In the genomic region with DNA sequence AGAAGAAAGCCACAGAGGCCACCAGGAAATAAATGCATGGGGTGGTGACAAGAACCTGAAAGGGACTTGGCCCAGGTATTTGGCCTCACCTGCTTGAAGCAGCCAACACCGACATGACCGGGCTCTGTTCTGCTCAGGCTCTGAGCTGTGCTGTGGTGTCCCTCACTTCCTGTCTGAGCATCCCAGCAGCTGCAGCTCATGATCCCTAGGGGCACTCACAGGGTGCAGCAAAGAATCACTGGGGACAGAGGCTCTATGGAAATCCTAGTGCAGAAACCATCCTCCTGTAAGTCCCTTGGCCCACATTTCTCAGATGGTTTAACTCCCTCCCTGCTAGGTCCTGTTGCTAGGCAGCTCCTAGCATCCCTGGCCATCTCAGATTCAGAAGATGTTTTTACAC, we compare ENCODE assay signal across 20 mouse cellular contexts. TPM values are rescaled to one million over a fixed set of nuclear protein-coding genes. Genes with fewer than 3 reads are reported as not detected.
"Had no signal": no experiment of that assay in that cellular context is flagged by ENCODE, and none has a peak within 500 bp of the region (broad histone marks: within the 10 kb centered on the region; RNA-seq: fewer than 3 reads in every experiment).

No protein-coding gene starts in this region.

- H3K9me3 ChIP-seq: kidney, embryonic 15.5 days; limb, embryonic 15.5 days; liver, embryonic 13.5 days; midbrain, embryonic 10.5 days; neural tube, embryonic 13.5 days had no signal

- DNase-seq: kidney, adult 18-20 months; kidney, postnatal 14 days; left cerebral cortex, postnatal 4 days; liver, embryonic 13.5 days; lung, adult 18-20 months; lung, postnatal 4 days; midbrain, embryonic 14.5 days; retina, postnatal 1 day; thymus, adult 18-20 months; thymus, postnatal 14 days had no signal

- H3K27ac ChIP-seq: kidney, embryonic 15.5 days; limb, embryonic 15.5 days; liver, embryonic 13.5 days; midbrain, embryonic 10.5 days; neural tube, embryonic 13.5 days had no signal

- H3K36me3 ChIP-seq: kidney, embryonic 15.5 days; limb, embryonic 15.5 days; liver, embryonic 13.5 days; midbrain, embryonic 10.5 days; neural tube, embryonic 13.5 days had no signal

- H3K4me2 ChIP-seq: kidney, embryonic 15.5 days; limb, embryonic 15.5 days; liver, embryonic 13.5 days; neural tube, embryonic 13.5 days had no signal

- H3K9ac ChIP-seq: kidney, embryonic 15.5 days; limb, embryonic 15.5 days; liver, embryonic 13.5 days; neural tube, embryonic 13.5 days had no signal

- H3K27me3 ChIP-seq: kidney, embryonic 15.5 days; liver, embryonic 13.5 days had no signal

- H3K4me3 ChIP-seq: kidney, embryonic 15.5 days; limb, embryonic 15.5 days; liver, embryonic 13.5 days; midbrain, embryonic 10.5 days; neural tube, embryonic 13.5 days had no signal

RNA-seq across cellular contexts. Expression of gene Bdkrb2, which starts 15.9 kb away (rescaled TPM):
- total RNA-seq: megakaryocyte, adult 5-6 weeks; monocyte, adult 5-6 weeks had no signal
- polyA plus RNA-seq: liver, embryonic 13.5 days had no signal

RNA-seq across cellular contexts. Expression of gene Bdkrb1, which starts 55.7 kb away (rescaled TPM):
- total RNA-seq: layer of hippocampus, postnatal 14 days; left cerebral cortex, adult 18-20 months; left cerebral cortex, postnatal 10 days; left cerebral cortex, postnatal 4 days; megakaryocyte, adult 5-6 weeks; monocyte, adult 5-6 weeks had no signal
- polyA plus RNA-seq: limb, embryonic 15.5 days; lung, embryonic 16.5 days; midbrain, embryonic 10.5 days; midbrain, embryonic 14.5 days; neural tube, embryonic 13.5 days had no signal
